Mouse (Mus musculus): Measurements from ENCODE around the gene Cdk19. TPM values are rescaled to one million over a fixed set of nuclear protein-coding genes. Genes with fewer than 3 reads are reported as not detected.
A peak's percentile ranks its signal among the peaks of the same experiment; 100 is the strongest.

Gene Cdk19
- polyA plus RNA-seq, 1 experiment from 2014 or later, result 11.1 TPM

DNA sequence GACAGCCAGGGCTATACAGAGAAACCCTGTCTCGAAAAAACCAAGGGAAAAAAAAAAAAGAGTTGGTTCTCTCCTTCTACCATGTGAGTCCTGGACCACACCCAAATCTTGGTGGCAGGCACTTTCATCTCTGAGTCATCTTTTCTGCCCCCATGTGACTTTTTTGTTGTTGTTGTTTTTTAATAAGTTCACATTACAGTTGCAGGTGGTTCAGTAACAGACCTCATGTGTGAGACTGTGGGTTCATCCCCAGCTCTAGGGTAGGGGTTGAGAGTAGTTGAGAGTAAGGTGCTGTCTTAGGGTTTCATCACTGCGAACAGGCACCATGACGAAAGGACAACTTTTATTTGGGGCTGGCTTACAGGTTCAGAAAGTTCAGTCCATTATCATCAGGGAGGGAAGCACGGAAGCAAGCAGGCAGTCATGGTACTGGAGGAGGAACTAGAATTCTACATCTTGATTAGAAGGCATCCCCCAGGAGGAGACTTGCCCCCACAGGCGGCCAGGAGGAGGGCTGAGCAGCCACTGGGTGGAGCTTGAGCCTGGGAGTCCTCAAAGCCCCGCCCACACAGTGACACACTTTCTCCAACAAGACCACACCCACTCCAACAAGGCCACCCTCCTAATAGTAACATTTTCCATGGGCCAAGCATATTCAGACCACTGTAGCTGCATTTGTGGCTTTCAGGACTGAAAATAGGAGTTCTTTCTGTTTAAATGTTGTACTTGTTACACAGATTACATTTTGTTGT, 29.3 kb upstream of the Cdk19 start:
- Histone ChIP-seq H3K27ac (ENCODE audit: low read length) (no peak overlapping the region), H3K4me1 (ENCODE audit: control insufficient read depth, insufficient read depth, low read length) (no peaks in the 10 kb centered on the region), H3K4me2 (replicated peaks; ENCODE audit: low read depth, low read length) (no peak overlapping the region), H3K9ac (replicated peaks; ENCODE audit: low read depth, low read length) (no peak overlapping the region), H3K4me3 (ENCODE audit: low read depth, low read length) (no peak overlapping the region), H3K27me3 (ENCODE audit: control insufficient read depth, insufficient read depth, low read length) (no peaks in the 10 kb centered on the region), H3K9me3 (ENCODE audit: control insufficient read depth, low read depth, low read length) (no peaks in the 10 kb centered on the region), H3K36me3 (ENCODE audit: control insufficient read depth, insufficient read depth, low read length) (no peaks in the 10 kb centered on the region)
- WGBS, result 56% methylated on average over 6 of the region's 6 CpGs
- 0 out of 2 replicates have a peak, but pooled peaks have one; percentile 46 for ATAC-seq (ENCODE audit: insufficient number of reproducible peaks, insufficient read depth, low FRiP score, low read depth)

DNA sequence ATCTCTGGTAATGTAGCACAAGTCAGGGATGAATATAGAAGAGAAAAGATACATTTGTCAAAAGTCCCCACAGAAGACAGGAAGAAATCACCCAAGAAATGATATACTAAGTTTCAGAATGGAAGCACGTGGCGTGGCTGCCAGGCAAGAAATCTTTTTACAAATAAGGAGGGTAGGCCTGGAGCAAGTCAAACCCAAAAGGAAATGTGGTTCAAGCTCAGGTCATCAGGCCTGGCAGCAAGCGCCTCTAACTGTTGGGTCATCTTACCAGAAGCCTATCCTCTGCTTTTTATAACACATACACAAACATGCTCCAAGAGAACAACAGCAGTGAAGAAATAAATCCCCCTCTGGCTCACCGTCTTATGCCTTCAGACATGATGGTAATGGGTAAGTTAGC, 26.6 kb upstream of the Cdk19 start:
- H3K4me1 ChIP-seq (ENCODE audit: control insufficient read depth, insufficient read depth, low read length), result no peaks in the 10 kb centered on the region
- WGBS, result 56% methylated on average over 4 of the region's 4 CpGs
- H3K27me3 ChIP-seq (ENCODE audit: control insufficient read depth, insufficient read depth, low read length), result no peaks in the 10 kb centered on the region

GRCm38 (mm10) chr10:40316841-40317585, 22.4 kb upstream of the Cdk19 start:
- Histone ChIP-seq H3K4me2 (replicated peaks; ENCODE audit: low read depth, low read length) (no peak overlapping the region), H3K9ac (replicated peaks; ENCODE audit: low read depth, low read length) (no peak overlapping the region), H3K4me3 (ENCODE audit: low read depth, low read length) (no peak overlapping the region), H3K27ac (ENCODE audit: low read length) (no peak overlapping the region), H3K4me1 (ENCODE audit: control insufficient read depth, insufficient read depth, low read length) (no peaks in the 10 kb centered on the region), H3K36me3 (ENCODE audit: control insufficient read depth, insufficient read depth, low read length) (no peaks in the 10 kb centered on the region), H3K9me3 (ENCODE audit: control insufficient read depth, low read depth, low read length) (no peaks in the 10 kb centered on the region), H3K27me3 (ENCODE audit: control insufficient read depth, insufficient read depth, low read length) (no peaks in the 10 kb centered on the region)
- 45% methylated on average over 7 of the region's 7 CpGs for WGBS
- ATAC-seq (ENCODE audit: insufficient number of reproducible peaks, insufficient read depth, low FRiP score, low read depth), result no peak

More for the DNA sequence above, 26.6 kb upstream of the Cdk19 start:
- ATAC-seq (ENCODE audit: insufficient number of reproducible peaks, insufficient read depth, low FRiP score, low read depth), result no peak
- Histone ChIP-seq H3K9ac (replicated peaks; ENCODE audit: low read depth, low read length) (no peak overlapping the region), H3K4me2 (replicated peaks; ENCODE audit: low read depth, low read length) (no peak overlapping the region), H3K9me3 (ENCODE audit: control insufficient read depth, low read depth, low read length) (no peaks in the 10 kb centered on the region), H3K36me3 (ENCODE audit: control insufficient read depth, insufficient read depth, low read length) (no peaks in the 10 kb centered on the region), H3K4me3 (ENCODE audit: low read depth, low read length) (no peak overlapping the region), H3K27ac (ENCODE audit: low read length) (no peak overlapping the region)

GRCm38 (mm10) chr10:40320306-40320705, 19.1 kb upstream of the Cdk19 start:
- H3K9me3 ChIP-seq (ENCODE audit: control insufficient read depth, low read depth, low read length), result no peaks in the 10 kb centered on the region
- H3K4me3 ChIP-seq (ENCODE audit: low read depth, low read length), result no peak overlapping the region
- H3K9ac ChIP-seq (replicated peaks; ENCODE audit: low read depth, low read length), result no peak overlapping the region
- H3K27me3 ChIP-seq (ENCODE audit: control insufficient read depth, insufficient read depth, low read length), result no peaks in the 10 kb centered on the region
- H3K27ac ChIP-seq (ENCODE audit: low read length), result no peak overlapping the region
- no peaks in the 10 kb centered on the region for H3K4me1 ChIP-seq (ENCODE audit: control insufficient read depth, insufficient read depth, low read length)
- no peaks in the 10 kb centered on the region for H3K36me3 ChIP-seq (ENCODE audit: control insufficient read depth, insufficient read depth, low read length)
- 85% methylated on average over 10 of the region's 10 CpGs for WGBS
- no peak overlapping the region for H3K4me2 ChIP-seq (replicated peaks; ENCODE audit: low read depth, low read length)
- no peak for ATAC-seq (ENCODE audit: insufficient number of reproducible peaks, insufficient read depth, low FRiP score, low read depth)

- H3K9ac ChIP-seq (replicated peaks; ENCODE audit: low read depth, low read length), result no peak overlapping the region
- peak; percentile 94 for ATAC-seq (ENCODE audit: insufficient number of reproducible peaks, insufficient read depth, low FRiP score, low read depth)
Observed at GRCm38 (mm10) chr10:40328004-40328551, 11.3 kb upstream of the Cdk19 start.

DNA sequence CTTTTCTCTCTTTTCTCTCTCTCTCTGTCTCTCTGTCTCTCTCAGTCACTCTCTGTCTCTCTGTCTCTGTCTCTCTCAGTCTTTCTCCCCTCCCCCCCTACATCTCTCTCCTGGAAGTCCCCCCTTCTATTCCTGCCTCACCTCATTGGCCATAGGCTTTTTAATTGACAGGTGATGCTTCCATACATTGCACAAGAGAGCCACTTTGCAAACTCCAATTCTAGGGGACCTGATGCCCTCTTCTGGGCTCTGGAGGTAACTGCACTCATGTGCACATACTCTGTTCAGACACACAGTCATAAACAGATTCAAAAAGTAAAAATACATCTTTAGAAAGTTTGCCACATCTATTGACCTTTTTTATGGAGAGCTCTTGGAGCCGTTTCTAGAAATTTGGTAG, 9.1 kb upstream of the Cdk19 start:
- Histone ChIP-seq H3K4me2 (replicated peaks; ENCODE audit: low read depth, low read length) (no peak overlapping the region), H3K4me3 (ENCODE audit: low read depth, low read length) (no peak overlapping the region), H3K36me3 (ENCODE audit: control insufficient read depth, insufficient read depth, low read length) (no peaks in the 10 kb centered on the region), H3K27me3 (ENCODE audit: control insufficient read depth, insufficient read depth, low read length) (no peaks in the 10 kb centered on the region), H3K27ac (ENCODE audit: low read length) (no peak overlapping the region), H3K4me1 (ENCODE audit: control insufficient read depth, insufficient read depth, low read length) (no peaks in the 10 kb centered on the region), H3K9ac (replicated peaks; ENCODE audit: low read depth, low read length) (no peak overlapping the region), H3K9me3 (ENCODE audit: control insufficient read depth, low read depth, low read length) (no peaks in the 10 kb centered on the region)
- WGBS, result 97% methylated on average over 1 of the region's 1 CpGs
- ATAC-seq (ENCODE audit: insufficient number of reproducible peaks, insufficient read depth, low FRiP score, low read depth), result no peak

More at GRCm38 (mm10) chr10:40328004-40328551, 11.3 kb upstream of the Cdk19 start:
- Histone ChIP-seq H3K4me1 (ENCODE audit: control insufficient read depth, insufficient read depth, low read length) (no peaks in the 10 kb centered on the region), H3K9me3 (ENCODE audit: control insufficient read depth, low read depth, low read length) (no peaks in the 10 kb centered on the region), H3K27ac (ENCODE audit: low read length) (peak overlapping the region; percentile 69), H3K4me2 (replicated peaks; ENCODE audit: low read depth, low read length) (no peak overlapping the region), H3K4me3 (ENCODE audit: low read depth, low read length) (no peak overlapping the region), H3K27me3 (ENCODE audit: control insufficient read depth, insufficient read depth, low read length) (no peaks in the 10 kb centered on the region), H3K36me3 (ENCODE audit: control insufficient read depth, insufficient read depth, low read length) (no peaks in the 10 kb centered on the region)
- 66% methylated on average over 9 of the region's 9 CpGs for WGBS

DNA sequence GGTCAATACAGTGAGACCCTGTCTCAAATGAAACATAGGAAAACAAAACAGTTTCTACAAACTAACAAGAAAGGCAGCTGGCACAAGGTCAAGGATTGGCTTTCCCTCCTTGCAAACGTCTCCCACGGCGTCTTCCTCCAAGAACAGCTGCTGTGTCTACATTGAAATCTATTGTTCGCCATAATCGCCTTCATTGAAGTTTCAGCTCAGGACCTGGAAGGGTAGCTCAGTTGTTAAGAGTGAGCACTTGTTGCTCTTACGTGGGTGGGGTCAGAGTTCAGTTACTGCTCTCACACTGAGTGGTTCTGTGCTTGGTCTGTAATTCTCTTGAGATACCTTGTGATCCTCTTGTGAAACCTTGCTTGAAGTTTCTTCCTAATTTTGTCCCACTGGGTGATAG, 6.5 kb upstream of the Cdk19 start:
- Histone ChIP-seq H3K36me3 (ENCODE audit: control insufficient read depth, insufficient read depth, low read length) (no peaks in the 10 kb centered on the region), H3K4me3 (ENCODE audit: low read depth, low read length) (no peak overlapping the region), H3K27me3 (ENCODE audit: control insufficient read depth, insufficient read depth, low read length) (no peaks in the 10 kb centered on the region), H3K9ac (replicated peaks; ENCODE audit: low read depth, low read length) (no peak overlapping the region), H3K4me2 (replicated peaks; ENCODE audit: low read depth, low read length) (no peak overlapping the region), H3K9me3 (ENCODE audit: control insufficient read depth, low read depth, low read length) (no peaks in the 10 kb centered on the region), H3K27ac (ENCODE audit: low read length) (no peak overlapping the region), H3K4me1 (ENCODE audit: control insufficient read depth, insufficient read depth, low read length) (no peaks in the 10 kb centered on the region)
- ATAC-seq (ENCODE audit: insufficient number of reproducible peaks, insufficient read depth, low FRiP score, low read depth), result no peak
- WGBS, result 61% methylated on average over 6 of the region's 6 CpGs

DNA sequence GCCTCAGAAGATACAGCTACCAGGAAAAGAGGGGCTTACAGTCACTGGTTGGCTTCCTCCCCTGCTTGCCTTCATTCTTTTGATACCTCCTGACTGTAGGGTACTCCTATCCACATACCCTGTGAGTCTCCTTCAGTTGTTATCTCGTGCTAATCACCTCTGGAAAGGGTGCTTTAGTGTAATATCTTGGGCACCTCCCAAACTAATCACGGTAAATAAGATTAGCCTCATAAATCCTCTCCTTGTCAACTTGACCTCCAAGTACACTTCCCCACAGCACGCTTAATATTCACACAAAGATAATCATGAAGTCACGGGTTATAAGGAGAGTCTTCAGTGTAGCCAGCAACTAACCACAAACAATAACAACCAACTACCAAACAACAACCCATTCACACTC, 2.7 kb downstream of the Cdk19 start:
- H3K27ac ChIP-seq (ENCODE audit: low read length), result no peak overlapping the region

More for the DNA sequence above, 2.7 kb downstream of the Cdk19 start:
- H3K27me3 ChIP-seq (ENCODE audit: control insufficient read depth, insufficient read depth, low read length), result no peaks in the 10 kb centered on the region
- H3K9me3 ChIP-seq (ENCODE audit: control insufficient read depth, low read depth, low read length), result no peaks in the 10 kb centered on the region
- WGBS, result 56% methylated on average over 4 of the region's 4 CpGs
- no peak for ATAC-seq (ENCODE audit: insufficient number of reproducible peaks, insufficient read depth, low FRiP score, low read depth)
- H3K4me1 ChIP-seq (ENCODE audit: control insufficient read depth, insufficient read depth, low read length), result no peaks in the 10 kb centered on the region
- H3K36me3 ChIP-seq (ENCODE audit: control insufficient read depth, insufficient read depth, low read length), result no peaks in the 10 kb centered on the region
- H3K4me3 ChIP-seq (ENCODE audit: low read depth, low read length), result no peak overlapping the region
- H3K9ac ChIP-seq (replicated peaks; ENCODE audit: low read depth, low read length), result no peak overlapping the region
- H3K4me2 ChIP-seq (replicated peaks; ENCODE audit: low read depth, low read length), result no peak overlapping the region

Data from stomach, embryonic 14.5 days (tissue).